Mouse (Mus musculus) lung, postnatal 25 days (tissue): ENCODE results near the gene Kmt2a.
"Not testable (repeated sequence)": the region's sequence is repeated elsewhere in the genome, so short reads cannot be mapped to it uniquely, and the experiment has no call there.

Experiments used
- DNase-seq: peaks from one replicate; pipeline ENCODE4 v3.0.0; 2022; ENCODE audit warnings: low spot score

Kmt2a gene

GRCm38 (mm10) chr9:44817522-44817921 lies 63.6 kb downstream of the Kmt2a start:
- DNase-seq: no peak

- no peak for DNase-seq
These were observed 66.9 kb downstream of the Kmt2a start for GRCm38 (mm10) chr9:44814179-44814578.

GRCm38 (mm10) chr9:44810316-44810715 lies 70.8 kb downstream of the Kmt2a start:
- DNase-seq: no peak

- no peak for DNase-seq
These were observed 73.3 kb downstream of the Kmt2a start for GRCm38 (mm10) chr9:44807778-44808177.

GRCm38 (mm10) chr9:44807141-44807540 lies 74.0 kb downstream of the Kmt2a start:
- peak; percentile 34 for DNase-seq

- DNase-seq: no peak
These were observed 75.6 kb downstream of the Kmt2a start for GRCm38 (mm10) chr9:44805536-44805935.

GRCm38 (mm10) chr9:44804678-44805077 lies 76.4 kb downstream of the Kmt2a start:
- DNase-seq: no peak

- DNase-seq: peak; percentile 75
These were observed 78.2 kb downstream of the Kmt2a start, which contains the start of gene Ttc36 for GRCm38 (mm10) chr9:44802808-44803450. Ttc36 (minus strand) TSS chr9:44803072.

- no peak for DNase-seq
These were observed 79.4 kb downstream of the Kmt2a start for GRCm38 (mm10) chr9:44801669-44802068.

- no peak for DNase-seq
These were observed 81.2 kb downstream of the Kmt2a start for GRCm38 (mm10) chr9:44799958-44800324.

GRCm38 (mm10) chr9:44799102-44799957 lies 81.8 kb downstream of the Kmt2a start, which contains the start of gene Tmem25:
Tmem25 (minus strand) TSS chr9:44799307.
- peak; percentile 88 for DNase-seq

GRCm38 (mm10) chr9:44798298-44798697 lies 82.8 kb downstream of the Kmt2a start:
- DNase-seq: no peak

GRCm38 (mm10) chr9:44792842-44793241 lies 88.3 kb downstream of the Kmt2a start:
- no peak for DNase-seq

- DNase-seq: peak; percentile 95
These were observed 108.1 kb downstream of the Kmt2a start for GRCm38 (mm10) chr9:44772750-44773651.

- DNase-seq: no peak
These were observed 108.7 kb downstream of the Kmt2a start for GRCm38 (mm10) chr9:44772392-44772749.

- DNase-seq: no peak
These were observed 109.7 kb downstream of the Kmt2a start for GRCm38 (mm10) chr9:44771376-44771775.

- DNase-seq: not testable (repeated sequence)
These were observed 113.1 kb downstream of the Kmt2a start for GRCm38 (mm10) chr9:44768029-44768394.

GRCm38 (mm10) chr9:44767101-44768028 lies 113.7 kb downstream of the Kmt2a start, which contains the start of the genes Arcn1 and Ift46:
Arcn1 (minus strand) TSS chr9:44767845.
Ift46 (plus strand) TSS chr9:44767908.
- peak; percentile 85 for DNase-seq

GRCm38 (mm10) chr9:44760873-44761272 lies 120.2 kb downstream of the Kmt2a start:
- DNase-seq: no peak
